Mouse (Mus musculus) hindbrain, embryonic 13.5 days (tissue): ENCODE results near the gene Cspg4. TPM values are rescaled to one million over a fixed set of nuclear protein-coding genes. Genes with fewer than 3 reads are reported as not detected.

Experiments used
- ATAC-seq: fragments of 200-750 bp; cut with Nextera tagmentation; 2 replicates; pipeline ENCODE4 v1.8.0; 2017; ENCODE audit warnings: moderate TSS enrichment; ENCODE audit not compliant: low FRiP score
- H3K27ac ChIP-seq: fragments of 300-500 bp; sonication (generic); 2 replicates; pipeline ENCODE4 v1.5.1; 2015; ENCODE audit warnings: inconsistent platforms, mild to moderate bottlenecking, moderate library complexity
- H3K27me3 ChIP-seq: fragments of 300-500 bp; sonication (generic); 2 replicates; pipeline ENCODE4 v1.6.1; 2015; ENCODE audit warnings: mild to moderate bottlenecking, inconsistent platforms
- H3K36me3 ChIP-seq: fragments of 300-500 bp; sonication (generic); 2 replicates; pipeline ENCODE4 v1.6.1; 2015; ENCODE audit warnings: mild to moderate bottlenecking, inconsistent platforms
- H3K4me1 ChIP-seq: fragments of 300-500 bp; sonication (generic); replicated peaks from 2 replicates; pipeline ENCODE4 v1.6.1; 2015; ENCODE audit warnings: inconsistent platforms
- H3K4me2 ChIP-seq: fragments of 300-500 bp; sonication (generic); 2 replicates; pipeline ENCODE4 v1.6.1; 2015; ENCODE audit warnings: inconsistent platforms, mild to moderate bottlenecking, moderate library complexity
- H3K4me3 ChIP-seq: fragments of 300-500 bp; sonication (generic); 2 replicates; pipeline ENCODE4 v1.5.1; 2015; ENCODE audit warnings: mild to moderate bottlenecking, inconsistent platforms
- H3K9ac ChIP-seq: fragments of 300-500 bp; sonication (generic); 2 replicates; pipeline ENCODE4 v1.6.1; 2015; ENCODE audit warnings: mild to moderate bottlenecking, inconsistent platforms
- H3K9me3 ChIP-seq: fragments of 300-500 bp; sonication (generic); 2 replicates; pipeline ENCODE4 v1.6.1; 2016; ENCODE audit warnings: inconsistent platforms
- WGBS: fragments of 180-500 bp; shearing (Covaris S2); methylation state at CpG from one replicate; pipeline ENCODE4 v1.1.7; 2015; 5-methylcytosine and 5-hydroxymethylcytosine counted together
- polyA plus RNA-seq: library from polyadenylated mRNA; unstranded; fragments of >200 nt; fragmentation: Nextera tagmentation; extraction: Ambion mirVana; gene quantifications from 2 replicates; pipeline ENCODE4 v1.2.1, GENCODE M21; 2015

The Cspg4 gene
- polyA plus RNA-seq, 1 experiment from 2014 or later = 4.2 TPM

GRCm38 (mm10) chr9:56882283-56882682 lies 17.4 kb downstream of the Cspg4 start:
- 64% methylated on average over 4 of the region's 4 CpGs for WGBS
- Histone ChIP-seq H3K4me1 (peaks cover 13% of the 10 kb centered on the region; the same call in 1 of the 2 replicates), H3K9ac (no peak overlapping the region), H3K27me3 (no peaks in the 10 kb centered on the region), H3K27ac (no peak overlapping the region), H3K4me2 (no peak overlapping the region), H3K4me3 (no peak overlapping the region), H3K36me3 (no peaks in the 10 kb centered on the region), H3K9me3 (no peaks in the 10 kb centered on the region)
- ATAC-seq = no peak

GRCm38 (mm10) chr9:56882818-56883217 lies 18.0 kb downstream of the Cspg4 start:
- Histone ChIP-seq H3K9me3 (no peaks in the 10 kb centered on the region), H3K27me3 (no peaks in the 10 kb centered on the region), H3K4me1 (peaks cover 13% of the 10 kb centered on the region; the same call in 1 of the 2 replicates), H3K36me3 (no peaks in the 10 kb centered on the region), H3K9ac (no peak overlapping the region), H3K4me2 (no peak overlapping the region), H3K4me3 (no peak overlapping the region), H3K27ac (no peak overlapping the region)
- WGBS = 81% methylated on average over 12 of the region's 12 CpGs
- ATAC-seq = no peak

GRCm38 (mm10) chr9:56883470-56883869 lies 18.6 kb downstream of the Cspg4 start:
- Histone ChIP-seq H3K36me3 (no peaks in the 10 kb centered on the region), H3K4me2 (no peak overlapping the region), H3K27me3 (no peaks in the 10 kb centered on the region), H3K9ac (no peak overlapping the region), H3K4me3 (no peak overlapping the region), H3K9me3 (no peaks in the 10 kb centered on the region), H3K4me1 (peaks cover 13% of the 10 kb centered on the region; the same call in 1 of the 2 replicates), H3K27ac (no peak overlapping the region)
- WGBS = 89% methylated on average over 7 of the region's 7 CpGs
- ATAC-seq = no peak

GRCm38 (mm10) chr9:56884328-56884727 lies 19.5 kb downstream of the Cspg4 start:
- no peak overlapping the region for H3K4me2 ChIP-seq
- no peak overlapping the region for H3K9ac ChIP-seq
- no peaks in the 10 kb centered on the region for H3K27me3 ChIP-seq
- H3K4me3 ChIP-seq = no peak overlapping the region
- ATAC-seq = no peak
- 85% methylated on average over 4 of the region's 4 CpGs for WGBS
- H3K27ac ChIP-seq = no peak overlapping the region
- no peaks in the 10 kb centered on the region for H3K9me3 ChIP-seq
- no peaks in the 10 kb centered on the region for H3K36me3 ChIP-seq
- peaks cover 13% of the 10 kb centered on the region; the same call in 1 of the 2 replicates for H3K4me1 ChIP-seq

GRCm38 (mm10) chr9:56886113-56886512 lies 21.3 kb downstream of the Cspg4 start:
- peaks cover 19% of the 10 kb centered on the region for H3K4me1 ChIP-seq
- H3K36me3 ChIP-seq = no peaks in the 10 kb centered on the region
- peaks cover 3% of the 10 kb centered on the region; the same call in 1 of the 2 replicates for H3K27me3 ChIP-seq
- ATAC-seq = no peak
- H3K9me3 ChIP-seq = no peaks in the 10 kb centered on the region
- no peak overlapping the region for H3K4me2 ChIP-seq
- WGBS = 65% methylated on average over 13 of the region's 13 CpGs
- H3K4me3 ChIP-seq = no peak overlapping the region
- H3K27ac ChIP-seq = no peak overlapping the region
- H3K9ac ChIP-seq = no peak overlapping the region

GRCm38 (mm10) chr9:56886601-56887000 lies 21.8 kb downstream of the Cspg4 start:
- Histone ChIP-seq H3K4me3 (no peak overlapping the region), H3K27ac (no peak overlapping the region), H3K27me3 (peaks cover 3% of the 10 kb centered on the region; the same call in 1 of the 2 replicates), H3K9ac (no peak overlapping the region), H3K36me3 (no peaks in the 10 kb centered on the region), H3K4me2 (no peak overlapping the region), H3K9me3 (no peaks in the 10 kb centered on the region), H3K4me1 (peaks cover 19% of the 10 kb centered on the region)
- WGBS = 94% methylated on average over 15 of the region's 15 CpGs
- no peak for ATAC-seq

GRCm38 (mm10) chr9:56887581-56887980 lies 22.7 kb downstream of the Cspg4 start:
- Histone ChIP-seq H3K4me3 (no peak overlapping the region), H3K36me3 (no peaks in the 10 kb centered on the region), H3K9me3 (no peaks in the 10 kb centered on the region), H3K27ac (no peak overlapping the region), H3K4me2 (no peak overlapping the region), H3K9ac (no peak overlapping the region), H3K27me3 (peaks cover 11% of the 10 kb centered on the region; the same call in 1 of the 2 replicates), H3K4me1 (peaks cover 12% of the 10 kb centered on the region)
- no peak for ATAC-seq
- WGBS = 95% methylated on average over 16 of the region's 16 CpGs

- 5% methylated on average over 14 of the region's 14 CpGs for WGBS
- Histone ChIP-seq H3K9me3 (no peaks in the 10 kb centered on the region), H3K4me1 (peaks cover 26% of the 10 kb centered on the region), H3K27me3 (peaks cover 15% of the 10 kb centered on the region; the same call in 1 of the 2 replicates), H3K36me3 (no peaks in the 10 kb centered on the region), H3K4me2 (peak overlapping the region; percentile 54), H3K4me3 (peak overlapping the region; percentile 22; the same call in 1 of the 2 replicates), H3K27ac (no peak overlapping the region), H3K9ac (peak overlapping the region; percentile 58)
- ATAC-seq = peak; percentile 40; the same call in 1 of the 2 replicates
Measured at GRCm38 (mm10) chr9:56889817-56890216, 25.0 kb downstream of the Cspg4 start.

- 73% methylated on average over 11 of the region's 11 CpGs for WGBS
- H3K9ac ChIP-seq = no peak overlapping the region
- ATAC-seq = no peak
- peaks cover 15% of the 10 kb centered on the region; the same call in 1 of the 2 replicates for H3K27me3 ChIP-seq
- H3K4me3 ChIP-seq = no peak overlapping the region
- H3K4me1 ChIP-seq = peaks cover 26% of the 10 kb centered on the region
- no peaks in the 10 kb centered on the region for H3K36me3 ChIP-seq
- no peak overlapping the region for H3K27ac ChIP-seq
- no peaks in the 10 kb centered on the region for H3K9me3 ChIP-seq
- H3K4me2 ChIP-seq = no peak overlapping the region
Measured at GRCm38 (mm10) chr9:56890522-56891250, 25.9 kb downstream of the Cspg4 start.

GRCm38 (mm10) chr9:56891517-56892011 lies 26.7 kb downstream of the Cspg4 start:
- Histone ChIP-seq H3K4me2 (peak overlapping the region; percentile 38), H3K27me3 (peaks cover 15% of the 10 kb centered on the region; the same call in 1 of the 2 replicates), H3K36me3 (no peaks in the 10 kb centered on the region), H3K9me3 (no peaks in the 10 kb centered on the region), H3K27ac (no peak overlapping the region), H3K4me3 (peak overlapping the region; percentile 22; the same call in 1 of the 2 replicates), H3K9ac (peak overlapping the region; percentile 53), H3K4me1 (peaks cover 26% of the 10 kb centered on the region)
- WGBS = 33% methylated on average over 12 of the region's 12 CpGs
- ATAC-seq = peak; percentile 55

- 87% methylated on average over 10 of the region's 10 CpGs for WGBS
- Histone ChIP-seq H3K4me1 (peaks cover 26% of the 10 kb centered on the region), H3K36me3 (no peaks in the 10 kb centered on the region), H3K4me3 (no peak overlapping the region), H3K27ac (no peak overlapping the region), H3K9ac (peak overlapping the region; percentile 53; the same call in 1 of the 2 replicates), H3K27me3 (peaks cover 15% of the 10 kb centered on the region; the same call in 1 of the 2 replicates), H3K9me3 (no peaks in the 10 kb centered on the region), H3K4me2 (no peak overlapping the region)
- no peak for ATAC-seq
Measured at GRCm38 (mm10) chr9:56892111-56892510, 27.3 kb downstream of the Cspg4 start.

GRCm38 (mm10) chr9:56893313-56893712 lies 28.5 kb downstream of the Cspg4 start:
- Histone ChIP-seq H3K4me1 (peaks cover 26% of the 10 kb centered on the region), H3K27me3 (peaks cover 15% of the 10 kb centered on the region; the same call in 1 of the 2 replicates), H3K4me3 (no peak overlapping the region), H3K4me2 (no peak overlapping the region), H3K9me3 (no peaks in the 10 kb centered on the region), H3K9ac (peak overlapping the region; percentile 19; the same call in 1 of the 2 replicates), H3K36me3 (no peaks in the 10 kb centered on the region), H3K27ac (no peak overlapping the region)
- 49% methylated on average over 8 of the region's 8 CpGs for WGBS
- ATAC-seq = no peak
